8 mouse cellular contexts compared by ENCODE assay signal in the genomic region with DNA sequence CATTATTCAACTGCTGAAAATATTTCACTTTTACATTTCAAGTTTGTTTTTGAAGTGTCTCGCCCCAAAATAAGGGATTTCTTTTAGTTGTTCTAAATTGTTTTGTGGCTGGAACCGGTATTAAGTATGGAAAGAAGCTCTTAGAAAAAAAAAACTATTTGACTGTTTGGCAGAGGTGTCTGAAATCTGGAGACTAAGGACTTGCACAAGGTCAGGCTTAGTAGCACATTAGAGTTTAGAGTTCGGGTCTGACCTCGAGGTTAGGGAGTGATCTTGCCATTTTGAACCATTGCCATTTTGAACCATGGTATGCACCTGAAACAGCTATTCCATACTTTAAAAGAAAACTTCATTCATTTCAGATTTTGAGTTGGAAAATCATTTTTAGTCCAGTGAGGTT. TPM values are rescaled to one million over a fixed set of nuclear protein-coding genes. Genes with fewer than 3 reads are reported as not detected.
A peak's percentile ranks its signal among the peaks of the same experiment; 100 is the strongest.
DNase-seq lines count a peak whose midpoint lies in the region; ATAC-seq and TF ChIP-seq lines count a peak whose summit lies in the region.

No protein-coding gene starts in this region.

- no peak for ATAC-seq in forebrain, embryonic 14.5 days
- ATAC-seq in limb, embryonic 15.5 days (ENCODE audit: insufficient number of reproducible peaks, low FRiP score, low TSS enrichment, low read depth), result no peak

- peaks cover 4% of the 10 kb centered on the region for H3K4me1 ChIP-seq in heart, adult 2 months (ENCODE audit: control insufficient read depth, insufficient read depth, low read length)
- H3K4me1 ChIP-seq in forebrain, embryonic 14.5 days (ENCODE audit: control insufficient read depth, insufficient read depth, low read length), result peaks cover 13% of the 10 kb centered on the region
- H3K4me1 ChIP-seq in limb, embryonic 15.5 days, result peaks cover 13% of the 10 kb centered on the region

- H3K27me3 ChIP-seq in heart, adult 2 months (ENCODE audit: control insufficient read depth, insufficient read depth, low read length), result no peaks in the 10 kb centered on the region
- H3K27me3 ChIP-seq in forebrain, embryonic 14.5 days (replicated peaks; ENCODE audit: control insufficient read depth, insufficient read depth, low read length), result no peaks in the 10 kb centered on the region
- H3K27me3 ChIP-seq in limb, embryonic 15.5 days, result no peaks in the 10 kb centered on the region

- H3K4me2 ChIP-seq in forebrain, embryonic 14.5 days (ENCODE audit: low read length), result peak overlapping the region; percentile 83
- H3K4me2 ChIP-seq in limb, embryonic 15.5 days, result peak overlapping the region; percentile 62

- no peak for TF ChIP-seq POLR2A in heart, adult 2 months (IDR thresholded peaks at IDR 0.05; ENCODE audit: insufficient read depth, low read depth, low read length)

- intact Hi-C loops in heart, adult 2 months (cut with DNase I), result loop anchor here (5.0 kb wide), 2 partner anchors 99 to 199 kb away; a partner anchor contains a TSS
- intact Hi-C loops in heart, postnatal 36 days (cut with DNase I), result loop anchor here (2.0 to 10.0 kb wide), 7 partner anchors 99 to 501 kb away; a partner anchor contains a TSS

- H3K4me3 ChIP-seq in heart, adult 2 months, result peak overlapping the region; percentile 85
- H3K4me3 ChIP-seq in forebrain, embryonic 14.5 days (ENCODE audit: low read depth, low read length), result peak overlapping the region; percentile 97
- peak overlapping the region; percentile 95 for H3K4me3 ChIP-seq in limb, embryonic 15.5 days

- no peaks in the 10 kb centered on the region; the same call in 1 of the 2 replicates for H3K79me2 ChIP-seq in heart, adult 2 months (replicated peaks; ENCODE audit: control insufficient read depth, insufficient read depth, low read length)

- TF ChIP-seq CTCF in heart, adult 2 months (IDR thresholded peaks at IDR 0.05), result no peak

- no peak for DNase-seq in heart, adult 2 months
- DNase-seq in heart, postnatal 36 days, result no peak
- peak; percentile 7 for DNase-seq in ES-CJ7 (ENCODE audit: low read depth, low spot score)
- DNase-seq in forebrain, embryonic 14.5 days (ENCODE audit: low spot score), result peak; percentile 34
- no peak for DNase-seq in ovary, postnatal 36 days (ENCODE audit: low spot score)
- DNase-seq in layer of hippocampus, adult 18-20 months (ENCODE audit: low spot score in 2 of 2), result no peak
- no peak for DNase-seq in right cerebral cortex, postnatal 36 days (ENCODE audit: low spot score in 2 of 2)

- H3K27ac ChIP-seq in heart, adult 2 months, result peak overlapping the region; percentile 96
- no peak overlapping the region for H3K27ac ChIP-seq in forebrain, embryonic 14.5 days (ENCODE audit: low read depth, low read length)
- peak overlapping the region; percentile 57; the same call in 1 of the 2 replicates for H3K27ac ChIP-seq in limb, embryonic 15.5 days

- WGBS in heart, adult 2 months, result 1% methylated on average over 4 of the region's 4 CpGs
- under 1% methylated on average over 4 of the region's 4 CpGs for WGBS in forebrain, embryonic 14.5 days
- 0% methylated on average over 4 of the region's 4 CpGs for WGBS in limb, embryonic 15.5 days

- no peaks in the 10 kb centered on the region for H3K9me3 ChIP-seq in forebrain, embryonic 14.5 days (replicated peaks; ENCODE audit: control insufficient read depth, low read length)
- no peaks in the 10 kb centered on the region for H3K9me3 ChIP-seq in limb, embryonic 15.5 days

- H3K9ac ChIP-seq in heart, adult 2 months (ENCODE audit: low read depth, low read length), result peak overlapping the region; percentile 71
- peak overlapping the region; percentile 100 for H3K9ac ChIP-seq in forebrain, embryonic 14.5 days (ENCODE audit: low read length)
- 0 out of 2 replicates have a peak overlapping the region, but pooled peaks have one; percentile 20 for H3K9ac ChIP-seq in limb, embryonic 15.5 days

- peaks cover 23% of the 10 kb centered on the region for H3K36me3 ChIP-seq in heart, adult 2 months (ENCODE audit: control insufficient read depth, insufficient read depth, low read length)
- peaks cover 18% of the 10 kb centered on the region for H3K36me3 ChIP-seq in forebrain, embryonic 14.5 days (ENCODE audit: control insufficient read depth, insufficient read depth, low read length)
- H3K36me3 ChIP-seq in limb, embryonic 15.5 days, result peaks cover 10% of the 10 kb centered on the region

- no peak for TF ChIP-seq EP300 in heart, adult 2 months (IDR thresholded peaks at IDR 0.05; ENCODE audit: insufficient read depth, low read depth, low read length)

RNA-seq across cellular contexts. Expression of a gene that starts 1.4 kb away (rescaled TPM):
- total RNA-seq in heart, adult 2 months (2021), result 100 to 1,000 TPM; 114 to 131 TPM
- polyA plus RNA-seq in heart, adult 2 months (2012; rRNA removed), result 27.4 and 66.6 TPM in 2 replicates
- total RNA-seq in heart, postnatal 36 days (2021), result 100 to 1,000 TPM; 138 to 142 TPM
- polyA plus RNA-seq in forebrain, embryonic 14.5 days (2014; fragmentation: Nextera tagmentation; extraction: Ambion mirVana), result 161 and 176 TPM in 2 replicates
- polyA plus RNA-seq in limb, embryonic 15.5 days (2015; fragmentation: Nextera tagmentation; extraction: Ambion mirVana), result 84.8 and 89.3 TPM in 2 replicates
- 100 to 1,000 TPM; 140 to 143 TPM for total RNA-seq in layer of hippocampus, adult 18-20 months (2021)

Comparison
In these comparisons a context has a peak if more than half of its experiments do, and no peak if none do; other contexts are left out.
1. DNase-seq: peak in ES-CJ7 (single experiment) and forebrain, embryonic 14.5 days (single experiment); none in heart, adult 2 months (0 of 2), heart, postnatal 36 days (0 of 2), ovary, postnatal 36 days (single experiment), layer of hippocampus, adult 18-20 months (0 of 2) and right cerebral cortex, postnatal 36 days (0 of 2).
2. H3K9ac ChIP-seq: peak in every context shown above with its lines; median percentile 100 in forebrain, embryonic 14.5 days; 71 in heart, adult 2 months; 20 in limb, embryonic 15.5 days.
3. Peak in every context shown above with its lines, with median percentiles within 50 percentile points of each other: H3K4me3 ChIP-seq.